Mouse (Mus musculus): ENCODE measurements around the gene Itgb4. TPM values are rescaled to one million over a fixed set of nuclear protein-coding genes. Genes with fewer than 3 reads are reported as not detected.

Itgb4 gene
- total RNA-seq, 4 experiments from 2014 or later: 6.7 to 13.0 (median 11.3) TPM

GRCm38 (mm10) chr11:115970006-115970673 lies 4.4 kb upstream of the Itgb4 start:
- DNase-seq (ENCODE audit: low spot score in 2 of 2): no peak

GRCm38 (mm10) chr11:115971016-115971415 lies 3.5 kb upstream of the Itgb4 start:
- DNase-seq (ENCODE audit: low spot score in 2 of 2): no peak

- DNase-seq (ENCODE audit: low spot score in 2 of 2): no peak
Measured at GRCm38 (mm10) chr11:115975083-115975420, 543 bp downstream of the Itgb4 start.

GRCm38 (mm10) chr11:115975544-115975943 lies 1.0 kb downstream of the Itgb4 start:
- DNase-seq (ENCODE audit: low spot score in 2 of 2): no peak

GRCm38 (mm10) chr11:115982472-115982871 lies 8.0 kb downstream of the Itgb4 start:
- DNase-seq (ENCODE audit: low spot score in 2 of 2): no peak

- DNase-seq (ENCODE audit: low spot score in 2 of 2): no peak
Measured at GRCm38 (mm10) chr11:115983291-115983690, 8.8 kb downstream of the Itgb4 start.

- no peak for DNase-seq (ENCODE audit: low spot score in 2 of 2)
Measured at GRCm38 (mm10) chr11:115989686-115990085, 15.2 kb downstream of the Itgb4 start.

- DNase-seq (ENCODE audit: low spot score in 2 of 2): peak in 1 of 2 experiments; percentile 34
Measured at GRCm38 (mm10) chr11:115992098-115992497, 17.6 kb downstream of the Itgb4 start.

- no peak for DNase-seq (ENCODE audit: low spot score in 2 of 2)
Measured at GRCm38 (mm10) chr11:115995256-115995655, 20.7 kb downstream of the Itgb4 start.

GRCm38 (mm10) chr11:115997047-115997446 lies 22.5 kb downstream of the Itgb4 start:
- DNase-seq (ENCODE audit: low spot score in 2 of 2): no peak

GRCm38 (mm10) chr11:115997662-115998061 lies 23.2 kb downstream of the Itgb4 start:
- no peak for DNase-seq (ENCODE audit: low spot score in 2 of 2)

GRCm38 (mm10) chr11:115999027-115999426 lies 24.5 kb downstream of the Itgb4 start:
- no peak for DNase-seq (ENCODE audit: low spot score in 2 of 2)

- DNase-seq (ENCODE audit: low spot score in 2 of 2): peak in 1 of 2 experiments; percentile 80
Measured at GRCm38 (mm10) chr11:115999538-116000143, 25.1 kb downstream of the Itgb4 start.

GRCm38 (mm10) chr11:116000607-116001006 lies 26.1 kb downstream of the Itgb4 start:
- no peak for DNase-seq (ENCODE audit: low spot score in 2 of 2)

GRCm38 (mm10) chr11:116001725-116002124 lies 27.2 kb downstream of the Itgb4 start:
- no peak for DNase-seq (ENCODE audit: low spot score in 2 of 2)

- DNase-seq (ENCODE audit: low spot score in 2 of 2): no peak
Measured at GRCm38 (mm10) chr11:116002894-116003293, 28.4 kb downstream of the Itgb4 start.

- DNase-seq (ENCODE audit: low spot score in 2 of 2): no peak
Measured at GRCm38 (mm10) chr11:116004186-116004823, 29.8 kb downstream of the Itgb4 start.

- DNase-seq (ENCODE audit: low spot score in 2 of 2): peak in 1 of 2 experiments; percentile 50
Measured at GRCm38 (mm10) chr11:116004840-116005700, 30.6 kb downstream of the Itgb4 start.

- DNase-seq (ENCODE audit: low spot score in 2 of 2): no peak
Measured at GRCm38 (mm10) chr11:116005701-116006419, 31.4 kb downstream of the Itgb4 start.

GRCm38 (mm10) chr11:116007095-116007850 lies 32.8 kb downstream of the Itgb4 start:
- no peak for DNase-seq (ENCODE audit: low spot score in 2 of 2)

Measured in layer of hippocampus, adult 8-10 months (tissue).